Mouse (Mus musculus): ENCODE measurements around the gene Trim30c. TPM values are rescaled to one million over a fixed set of nuclear protein-coding genes. Genes with fewer than 3 reads are reported as not detected.

Gene Trim30c
- polyA plus RNA-seq, 1 experiment = not detected

Other genes with a start within 250 kb of the Trim30c start
- not detected in 2 replicates for gene Olfm5, start 236.0 kb downstream of the Trim30c start, polyA plus RNA-seq (2012; ENCODE audit: insufficient read depth, insufficient read length, missing spikeins)
- not detected in 2 replicates for gene Olfr648, start 217.4 kb downstream of the Trim30c start, polyA plus RNA-seq (2012; ENCODE audit: insufficient read depth, insufficient read length, missing spikeins)
- not detected in 2 replicates for gene Olfr649, start 204.9 kb downstream of the Trim30c start, polyA plus RNA-seq (2012; ENCODE audit: insufficient read depth, insufficient read length, missing spikeins)
- 0.92 TPM in 1 of 2 replicates, not detected in the other for gene Trim6, start 182.0 kb downstream of the Trim30c start, polyA plus RNA-seq (2012; ENCODE audit: insufficient read depth, insufficient read length, missing spikeins)
- 2.2 and 2.5 TPM in 2 replicates for gene Trim34a, start 156.4 kb downstream of the Trim30c start, polyA plus RNA-seq (2012; ENCODE audit: insufficient read depth, insufficient read length, missing spikeins)
- 0.58 and 0.67 TPM in 2 replicates for gene Trim5, start 112.7 kb downstream of the Trim30c start, polyA plus RNA-seq (2012; ENCODE audit: insufficient read depth, insufficient read length, missing spikeins)
- gene Trim12a, start 85.4 kb downstream of the Trim30c start, polyA plus RNA-seq (2012; ENCODE audit: insufficient read depth, insufficient read length, missing spikeins) = 10.5 and 11.9 TPM in 2 replicates
- not detected in 2 replicates for gene Trim34b, start 71.4 kb downstream of the Trim30c start, polyA plus RNA-seq (2012; ENCODE audit: insufficient read depth, insufficient read length, missing spikeins)
- 4.4 and 5.6 TPM in 2 replicates for gene Trim12c, start 47.5 kb downstream of the Trim30c start, polyA plus RNA-seq (2012; ENCODE audit: insufficient read depth, insufficient read length, missing spikeins)
- gene Trim30b, start 31.0 kb downstream of the Trim30c start, polyA plus RNA-seq (2012; ENCODE audit: insufficient read depth, insufficient read length, missing spikeins) = not detected in 2 replicates
- gene Trim30a, start 64.4 kb upstream of the Trim30c start, polyA plus RNA-seq (2012; ENCODE audit: insufficient read depth, insufficient read length, missing spikeins) = 4.0 and 5.3 TPM in 2 replicates
- 1.5 and 1.9 TPM in 2 replicates for gene Trim30d, start 107.0 kb upstream of the Trim30c start, polyA plus RNA-seq (2012; ENCODE audit: insufficient read depth, insufficient read length, missing spikeins)
- gene Olfr651, start 149.3 kb upstream of the Trim30c start, polyA plus RNA-seq (2012; ENCODE audit: insufficient read depth, insufficient read length, missing spikeins) = not detected in 2 replicates
- not detected in 2 replicates for gene Olfr652, start 160.1 kb upstream of the Trim30c start, polyA plus RNA-seq (2012; ENCODE audit: insufficient read depth, insufficient read length, missing spikeins)
- gene Olfr653, start 176.5 kb upstream of the Trim30c start, polyA plus RNA-seq (2012; ENCODE audit: insufficient read depth, insufficient read length, missing spikeins) = not detected in 2 replicates
- not detected in 2 replicates for gene Olfr654, start 186.2 kb upstream of the Trim30c start, polyA plus RNA-seq (2012; ENCODE audit: insufficient read depth, insufficient read length, missing spikeins)
- gene Olfr655, start 200.9 kb upstream of the Trim30c start, polyA plus RNA-seq (2012; ENCODE audit: insufficient read depth, insufficient read length, missing spikeins) = not detected in 2 replicates
- not detected in 2 replicates for gene Olfr656, start 213.1 kb upstream of the Trim30c start, polyA plus RNA-seq (2012; ENCODE audit: insufficient read depth, insufficient read length, missing spikeins)
- gene Olfr657, start 224.0 kb upstream of the Trim30c start, polyA plus RNA-seq (2012; ENCODE audit: insufficient read depth, insufficient read length, missing spikeins) = not detected in 2 replicates
- not detected in 2 replicates for gene Olfr658, start 246.5 kb upstream of the Trim30c start, polyA plus RNA-seq (2012; ENCODE audit: insufficient read depth, insufficient read length, missing spikeins)